Mouse (Mus musculus): ENCODE measurements around the gene Mettl13.

Gene Mettl13

DNA sequence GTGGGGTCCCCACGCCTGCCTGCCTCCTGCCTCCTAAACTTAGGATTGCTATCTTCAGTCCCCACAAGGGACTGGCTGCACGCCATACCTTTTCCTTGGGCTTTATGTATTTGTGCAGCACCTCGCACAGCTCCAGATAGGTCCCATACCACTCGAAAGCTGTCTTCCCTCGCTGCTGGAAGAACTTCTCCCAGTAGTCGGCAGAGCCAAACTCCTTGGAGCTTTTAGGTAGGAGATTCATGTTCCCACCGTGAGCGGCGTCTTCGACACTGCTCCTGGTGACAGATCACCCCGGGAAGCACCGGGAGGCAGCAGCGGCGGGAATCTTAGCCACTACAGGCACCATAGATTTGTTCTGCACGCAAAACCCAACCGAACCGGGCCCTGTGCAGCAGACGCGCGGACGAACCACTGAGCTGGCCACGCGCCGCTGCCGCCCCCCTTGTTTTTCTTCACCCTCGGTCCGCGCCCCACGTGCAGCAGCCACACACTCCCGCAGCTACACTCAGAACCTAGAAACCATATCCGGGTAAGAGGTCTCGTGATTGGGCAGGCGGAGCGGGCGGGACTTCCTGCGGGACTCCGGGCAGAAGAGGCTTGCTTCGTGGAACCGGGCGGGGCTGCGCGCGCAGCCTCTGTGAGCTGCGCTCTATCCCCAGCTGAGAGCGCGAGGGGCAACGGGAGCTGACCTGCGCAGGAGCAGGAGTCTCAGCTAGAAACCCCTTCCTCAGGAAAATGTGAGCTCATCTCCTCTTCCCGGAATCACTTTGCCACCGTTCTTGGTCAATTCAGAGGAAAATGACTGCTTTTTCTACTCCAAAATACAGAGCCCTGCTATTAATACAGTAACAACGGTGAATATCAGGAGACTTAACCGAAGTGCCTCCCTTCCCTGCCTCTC, at the start of gene Mettl13:
Gene Mettl13 (minus strand): TSS at position 536 of the 901 bp plus-strand sequence.
- DNase-seq, result peak; percentile 95

- no peak for DNase-seq
Measured at GRCm38 (mm10) chr1:162597379-162598102, 49.2 kb upstream of the Mettl13 start.

DNA sequence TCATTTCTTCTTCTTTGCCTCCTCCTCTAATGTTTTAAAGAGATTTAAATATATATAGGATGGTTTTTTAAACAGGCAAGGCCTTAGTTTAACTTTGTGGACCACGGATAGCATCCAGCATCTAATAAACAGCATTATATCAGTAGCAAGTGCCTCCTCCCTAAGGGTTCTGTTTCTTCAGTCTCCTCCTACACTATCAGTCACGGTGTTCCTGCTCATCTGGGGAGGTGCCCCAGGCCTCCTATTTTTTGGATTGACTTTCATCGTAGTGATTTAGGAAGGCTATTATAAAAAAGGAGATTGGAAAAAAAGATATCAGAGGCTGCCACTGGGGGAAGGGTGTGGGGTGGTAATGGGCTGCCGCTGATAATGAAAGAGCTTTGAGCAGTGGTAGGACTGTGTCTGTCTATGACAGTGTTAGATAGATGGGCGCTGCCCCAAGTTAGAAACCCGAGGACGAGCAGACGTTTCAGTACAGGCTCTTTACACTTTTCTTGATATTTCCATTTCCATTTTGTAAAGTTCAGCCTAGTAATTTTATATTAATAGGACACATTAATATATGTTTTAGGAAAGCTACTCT, 42.2 kb upstream of the Mettl13 start:
- DNase-seq, result no peak

- peak; percentile 14 for DNase-seq
Measured at GRCm38 (mm10) chr1:162589443-162589842, 41.1 kb upstream of the Mettl13 start.

GRCm38 (mm10) chr1:162588606-162589005, 40.3 kb upstream of the Mettl13 start:
- no peak for DNase-seq

DNA sequence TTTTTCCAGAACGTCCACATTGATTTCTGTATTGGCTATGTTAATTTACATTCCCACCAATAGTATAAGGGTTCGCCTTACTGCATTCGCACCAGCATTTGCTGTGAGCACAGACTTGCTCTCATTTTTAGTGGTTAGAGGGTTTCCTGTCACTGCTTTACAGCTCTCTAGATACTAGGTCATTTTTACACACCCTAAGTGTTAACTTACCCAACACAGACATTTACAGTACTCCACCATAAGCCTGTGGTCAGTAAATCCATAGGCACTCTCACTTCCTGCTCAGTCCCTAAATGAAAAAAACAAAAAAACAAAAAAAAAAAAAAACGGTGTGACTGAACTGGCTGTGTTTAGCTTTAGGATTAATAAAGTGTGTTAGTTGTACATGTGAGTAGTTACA, 37.9 kb upstream of the Mettl13 start:
- no peak for DNase-seq

- DNase-seq, result no peak
Measured at GRCm38 (mm10) chr1:162582884-162583283, 34.5 kb upstream of the Mettl13 start.

DNA sequence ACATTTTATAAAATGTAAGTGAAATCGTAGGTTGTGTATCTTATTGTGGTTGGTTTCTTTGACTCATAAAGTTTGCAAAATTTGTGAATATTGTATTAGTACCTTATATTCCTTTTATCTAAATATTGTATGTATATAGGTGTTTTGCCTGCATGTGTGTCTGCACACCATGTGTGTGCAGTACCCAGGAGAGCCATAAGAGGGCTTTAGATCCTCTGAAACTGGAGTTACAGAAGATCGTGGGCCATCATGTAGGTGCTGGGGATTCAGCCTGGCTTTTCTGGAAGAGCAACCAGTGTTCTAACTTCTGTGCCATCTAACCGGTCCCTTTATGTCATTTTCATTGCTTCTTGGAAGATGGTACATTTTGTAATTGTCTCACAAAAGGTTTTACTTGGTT, 26.7 kb upstream of the Mettl13 start:
- no peak for DNase-seq

- DNase-seq, result peak; percentile 27
Measured at GRCm38 (mm10) chr1:162570931-162571601, 22.7 kb upstream of the Mettl13 start.

- peak; percentile 96 for DNase-seq
Measured at GRCm38 (mm10) chr1:162570260-162570748, 22.0 kb upstream of the Mettl13 start, which contains the start of gene Vamp4. Vamp4 (plus strand) TSS chr1:162570515.

DNA sequence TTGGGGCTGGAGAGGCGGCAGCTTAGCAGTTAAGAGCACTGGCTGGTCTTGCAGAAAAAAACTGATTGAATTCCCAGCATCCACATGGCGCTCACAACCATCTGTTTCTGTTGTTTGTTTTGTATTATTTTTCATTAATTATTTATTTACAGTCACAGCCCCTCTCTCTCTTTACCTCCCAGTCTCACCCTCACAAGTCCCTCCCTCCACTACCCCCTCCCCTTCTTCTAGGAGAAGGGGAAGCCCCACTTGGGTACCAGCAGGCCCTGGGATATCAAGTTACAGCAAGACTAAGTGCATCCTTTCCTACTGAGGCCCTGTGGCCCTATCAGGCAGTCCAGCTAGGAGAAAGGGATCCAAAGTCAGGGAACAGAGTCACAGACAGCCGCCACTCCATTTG, 19.0 kb upstream of the Mettl13 start:
- DNase-seq, result no peak

DNA sequence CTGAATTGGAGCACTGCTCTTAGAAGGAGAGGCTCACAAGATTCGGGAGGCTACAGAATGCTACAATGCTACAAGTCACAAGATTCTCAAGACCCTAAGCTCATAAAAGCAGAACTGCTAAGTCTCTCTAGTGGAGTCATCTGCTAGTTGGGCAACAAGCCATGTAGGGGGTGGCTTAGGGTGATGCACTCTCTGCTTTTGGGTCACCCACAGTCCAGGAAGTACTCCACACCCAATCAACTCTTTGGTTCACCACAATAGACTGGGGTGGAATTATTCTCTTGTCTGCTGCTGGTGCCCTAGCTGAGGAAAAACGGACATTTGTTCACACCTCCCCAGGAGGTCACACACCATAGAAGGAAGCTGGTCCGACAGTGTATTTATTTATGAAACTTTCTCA, 16.6 kb upstream of the Mettl13 start:
- peak; percentile 23 for DNase-seq

DNA sequence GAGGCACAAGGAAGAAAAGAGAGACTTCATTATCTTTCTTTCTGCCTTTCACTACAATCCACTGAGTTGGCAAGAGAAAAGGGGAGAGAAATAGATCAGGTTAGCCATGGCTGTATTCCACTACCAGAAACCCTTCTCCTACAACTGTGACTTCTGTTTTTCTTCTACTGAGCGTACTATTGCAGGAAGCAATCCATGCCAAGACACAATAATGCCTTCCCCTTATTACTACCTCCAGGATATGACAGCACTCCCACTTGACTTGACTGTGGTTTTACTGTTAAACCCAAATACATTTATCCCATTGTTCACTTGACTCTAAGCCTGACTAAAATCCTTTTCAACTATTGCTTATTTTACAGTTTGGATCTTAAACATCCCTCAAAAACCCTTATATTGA, 14.9 kb upstream of the Mettl13 start:
- DNase-seq, result no peak

- DNase-seq, result no peak
Measured at GRCm38 (mm10) chr1:162554193-162554592, 5.8 kb upstream of the Mettl13 start.

DNA sequence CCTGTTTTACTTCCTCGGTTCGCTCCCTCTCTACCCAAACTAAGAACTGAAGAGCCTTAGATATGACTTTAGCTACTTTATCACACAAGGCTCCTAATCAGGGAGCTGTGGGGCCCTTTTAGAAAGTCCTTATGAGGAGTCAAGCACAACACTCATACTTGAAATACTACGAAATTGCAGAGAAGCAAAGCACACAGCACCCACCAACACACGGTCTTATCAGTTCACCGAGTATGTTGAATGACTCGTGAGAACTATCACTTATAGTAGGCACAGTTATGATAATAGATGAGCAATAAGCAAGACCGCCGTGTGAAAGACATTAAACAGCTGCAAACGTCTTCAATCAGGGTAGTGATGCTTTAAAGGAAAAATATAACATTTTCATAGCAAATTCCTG, 4.6 kb upstream of the Mettl13 start:
- no peak for DNase-seq

- DNase-seq, result no peak
Measured at GRCm38 (mm10) chr1:162549615-162550283, 1.4 kb upstream of the Mettl13 start.

DNA sequence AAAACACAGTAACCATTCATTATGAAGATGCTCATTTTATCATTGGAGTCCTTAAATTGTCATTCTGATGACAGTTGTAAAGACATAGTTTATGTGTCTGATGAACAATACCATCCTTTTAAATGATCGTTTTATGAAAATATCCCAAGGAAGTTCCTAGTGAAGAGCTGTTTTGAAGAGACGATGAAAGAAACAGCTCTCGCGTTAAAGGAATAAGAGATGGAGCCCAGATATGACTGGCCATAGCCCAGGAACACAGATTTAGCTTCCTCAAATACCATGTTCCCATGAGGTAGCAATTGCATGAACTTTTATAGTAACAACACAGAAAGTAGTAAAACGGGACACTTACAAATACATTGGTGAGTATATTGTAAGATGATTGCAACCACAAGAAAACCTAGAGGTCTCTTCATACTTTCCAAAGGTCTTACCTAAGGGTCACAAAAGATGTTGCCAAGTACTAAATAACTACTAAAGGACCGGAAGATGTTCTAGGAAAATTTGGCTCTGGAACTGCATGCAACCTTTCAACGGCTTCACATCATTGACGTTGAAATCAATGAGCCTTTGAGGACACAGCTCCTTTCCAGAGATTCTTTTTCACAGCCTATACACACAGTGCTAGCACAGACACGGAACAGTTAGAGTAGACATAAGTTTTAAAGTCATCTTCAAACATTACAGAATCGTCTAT, 714 bp upstream of the Mettl13 start:
- no peak for DNase-seq

- no peak for DNase-seq
Measured at GRCm38 (mm10) chr1:162547607-162548006, 744 bp downstream of the Mettl13 start.

GRCm38 (mm10) chr1:162543231-162543630, 5.1 kb downstream of the Mettl13 start:
- DNase-seq, result no peak

DNA sequence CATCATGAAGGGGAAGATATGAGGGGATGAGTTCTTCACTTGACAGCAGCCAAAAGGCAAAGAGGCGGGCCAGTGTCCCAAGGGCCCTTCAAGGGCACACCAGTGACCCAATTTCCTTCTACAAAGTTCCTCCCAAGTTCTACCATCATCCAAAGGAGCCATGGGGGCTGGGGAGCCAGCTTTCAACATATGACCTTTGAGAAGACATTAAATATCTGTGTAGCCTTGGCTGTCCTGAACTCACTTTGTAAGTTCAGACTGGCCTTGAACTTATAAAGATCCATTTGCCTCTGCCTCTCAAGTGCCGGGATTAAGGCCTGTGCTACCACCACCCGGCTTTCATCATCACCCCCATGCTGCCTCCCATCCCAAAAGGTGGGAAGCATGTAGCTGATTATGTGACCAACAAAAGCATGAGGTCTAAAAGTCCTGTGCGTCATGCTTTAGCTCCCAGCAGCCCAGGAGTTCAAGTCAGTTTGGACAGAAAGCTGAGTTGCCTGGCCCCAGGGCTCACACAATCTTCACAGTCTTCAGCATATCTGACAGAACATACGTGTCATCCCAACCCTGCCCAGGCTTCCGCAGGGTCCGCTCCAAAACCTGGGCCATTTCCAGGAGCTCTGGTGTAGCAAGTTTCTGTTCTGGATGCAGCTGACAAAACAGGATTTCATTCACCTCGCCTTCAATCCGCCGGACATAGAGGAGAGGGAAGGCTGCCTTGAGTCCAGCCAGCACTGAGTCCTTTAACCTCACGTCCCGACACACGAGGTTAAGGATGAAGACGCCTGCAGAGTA, 14.4 kb downstream of the Mettl13 start:
- no peak for DNase-seq

DNA sequence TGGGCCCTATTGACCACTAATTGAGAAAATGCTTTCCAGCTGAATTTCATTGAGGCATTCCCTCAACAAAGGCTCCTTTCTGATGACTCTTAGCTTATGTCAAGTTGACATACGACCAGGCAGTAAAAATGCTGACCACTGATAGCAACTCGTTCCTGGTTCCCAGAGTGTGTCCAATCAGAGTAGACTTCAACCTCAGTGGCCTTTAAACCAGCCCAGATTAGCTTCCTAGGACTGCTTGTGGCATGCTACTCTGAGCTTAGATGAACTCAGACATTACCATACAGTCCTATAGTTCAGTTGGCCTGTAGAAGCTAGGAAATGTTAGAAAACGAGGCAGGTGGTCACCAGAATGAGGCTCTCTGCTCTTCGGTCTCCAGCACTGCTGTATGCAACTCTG, 16.0 kb downstream of the Mettl13 start:
- DNase-seq, result no peak

All from kidney, postnatal 10 days (tissue).